Comparison of ENCODE assay signal across 8 mouse cellular contexts in the genomic region with DNA sequence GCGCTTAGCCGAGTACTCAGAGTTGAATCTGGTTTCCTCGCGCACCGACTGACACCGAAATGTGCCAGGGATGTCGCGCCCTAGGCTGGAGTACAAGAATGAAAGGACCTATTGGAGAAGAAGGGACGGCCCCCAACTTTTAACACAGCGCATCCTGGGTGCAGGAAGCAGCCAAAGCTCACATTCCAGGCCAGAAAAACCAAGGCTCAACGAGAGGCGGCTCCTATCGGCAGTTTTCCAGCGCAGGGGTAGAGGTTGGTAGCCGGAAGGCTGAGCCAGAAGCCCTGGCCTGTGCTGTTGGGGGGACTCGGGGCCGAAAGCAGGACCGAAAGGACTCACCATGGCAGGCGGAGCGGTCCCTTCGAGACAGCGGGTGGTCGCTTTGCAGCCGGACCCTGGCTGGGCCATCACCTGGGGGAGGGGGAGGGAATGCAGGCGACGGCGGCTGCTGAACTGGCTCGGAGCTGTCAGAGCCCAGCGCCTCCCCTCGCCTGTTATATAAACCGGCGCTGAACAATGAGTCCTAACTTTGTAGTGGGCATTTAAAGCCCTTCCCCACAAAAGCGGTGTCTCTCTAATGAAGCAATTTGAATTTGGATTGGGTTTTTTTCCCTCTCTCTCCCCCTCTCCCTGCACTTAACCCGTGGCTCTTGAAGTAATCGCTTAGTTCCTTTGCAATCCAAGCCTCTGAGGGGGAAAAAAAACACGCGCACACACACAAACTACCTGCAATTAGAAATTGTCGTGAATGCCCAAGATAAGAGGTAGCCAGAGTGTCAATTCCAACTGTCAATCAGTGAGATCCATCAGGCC. TPM values are rescaled to one million over a fixed set of nuclear protein-coding genes. Genes with fewer than 3 reads are reported as not detected.
DNase-seq lines count a peak whose midpoint lies in the region; ATAC-seq and TF ChIP-seq lines count a peak whose summit lies in the region.

No protein-coding gene starts in this region.

- H3K36me3 ChIP-seq in kidney, embryonic 14.5 days (ENCODE audit: control insufficient read depth, insufficient read depth, low read length): no peaks in the 10 kb centered on the region
- no peaks in the 10 kb centered on the region for H3K36me3 ChIP-seq in heart, postnatal 0 days (replicated peaks; ENCODE audit: control insufficient read depth, insufficient read depth, low read length)
- H3K36me3 ChIP-seq in liver, embryonic 15.5 days (replicated peaks): no peaks in the 10 kb centered on the region
- H3K36me3 ChIP-seq in stomach, embryonic 16.5 days (ENCODE audit: control insufficient read depth, insufficient read depth, low read length): no peaks in the 10 kb centered on the region

- TF ChIP-seq EP300 in heart, postnatal 0 days (IDR thresholded peaks at IDR 0.05; ENCODE audit: low read depth): no peak

- 1% methylated on average over 38 of the region's 38 CpGs for WGBS in kidney, embryonic 14.5 days
- WGBS in heart, postnatal 0 days: 2% methylated on average over 36 of the region's 38 CpGs
- under 1% methylated on average over 38 of the region's 38 CpGs for WGBS in liver, embryonic 15.5 days (ENCODE audit: insufficient replicate concordance)
- WGBS in stomach, embryonic 16.5 days: 3% methylated on average over 38 of the region's 38 CpGs

- no peak for TF ChIP-seq CTCF in cortical plate, adult 2 months (IDR thresholded peaks at IDR 0.05; ENCODE audit: extremely low read depth, insufficient read depth, low read length)
- no peak for TF ChIP-seq CTCF in heart, postnatal 0 days (IDR thresholded peaks at IDR 0.05; ENCODE audit: low read depth)

- peak overlapping the region; percentile 83 for H3K4me2 ChIP-seq in kidney, embryonic 14.5 days (replicated peaks; ENCODE audit: low read depth, low read length)
- H3K4me2 ChIP-seq in heart, postnatal 0 days (ENCODE audit: low read depth, low read length): peak overlapping the region; percentile 81
- H3K4me2 ChIP-seq in liver, embryonic 15.5 days: peak overlapping the region; percentile 41
- H3K4me2 ChIP-seq in stomach, embryonic 16.5 days (ENCODE audit: low read depth, low read length): peak overlapping the region; percentile 79

- H3K27ac ChIP-seq in kidney, embryonic 14.5 days (ENCODE audit: low read depth, low read length): no peak overlapping the region
- H3K27ac ChIP-seq in cortical plate, adult 2 months (ENCODE audit: insufficient read depth, low read length): no peak overlapping the region
- no peak overlapping the region for H3K27ac ChIP-seq in heart, postnatal 0 days (ENCODE audit: low read depth)
- H3K27ac ChIP-seq in liver, embryonic 15.5 days (replicated peaks): no peak overlapping the region
- no peak overlapping the region for H3K27ac ChIP-seq in stomach, embryonic 16.5 days (ENCODE audit: low read length)

- peak overlapping the region; percentile 48 for H3K4me3 ChIP-seq in kidney, embryonic 14.5 days (ENCODE audit: low read length)
- H3K4me3 ChIP-seq in cortical plate, adult 2 months (ENCODE audit: insufficient read depth, low read length): peak overlapping the region; percentile 28; the same call in 1 of the 2 replicates
- peak overlapping the region; percentile 51 for H3K4me3 ChIP-seq in heart, postnatal 0 days (ENCODE audit: low read depth, low read length)
- H3K4me3 ChIP-seq in liver, embryonic 15.5 days (replicated peaks): peak overlapping the region; percentile 35
- H3K4me3 ChIP-seq in stomach, embryonic 16.5 days (replicated peaks; ENCODE audit: low read length): peak overlapping the region; percentile 50

- peaks cover 90% of the 10 kb centered on the region for H3K27me3 ChIP-seq in kidney, embryonic 14.5 days (ENCODE audit: control insufficient read depth, insufficient read depth, low read length)
- H3K27me3 ChIP-seq in heart, postnatal 0 days (ENCODE audit: control insufficient read depth, insufficient read depth, low read length): peaks cover 91% of the 10 kb centered on the region
- H3K27me3 ChIP-seq in liver, embryonic 15.5 days: peaks cover 100% of the 10 kb centered on the region
- H3K27me3 ChIP-seq in stomach, embryonic 16.5 days (ENCODE audit: control insufficient read depth, insufficient read depth, low read length): peaks cover 93% of the 10 kb centered on the region

- no peaks in the 10 kb centered on the region for H3K9me3 ChIP-seq in kidney, embryonic 14.5 days (ENCODE audit: control insufficient read depth, low read length)
- H3K9me3 ChIP-seq in heart, postnatal 0 days (replicated peaks; ENCODE audit: control insufficient read depth, low read length): no peaks in the 10 kb centered on the region
- H3K9me3 ChIP-seq in liver, embryonic 15.5 days (replicated peaks): no peaks in the 10 kb centered on the region
- H3K9me3 ChIP-seq in stomach, embryonic 16.5 days (replicated peaks; ENCODE audit: control insufficient read depth, low read length): no peaks in the 10 kb centered on the region

- no peak for TF ChIP-seq POLR2A in cortical plate, adult 2 months (IDR thresholded peaks at IDR 0.05; ENCODE audit: extremely low read depth, insufficient read depth, low read length)

- no peak overlapping the region for H3K9ac ChIP-seq in kidney, embryonic 14.5 days (ENCODE audit: low read depth, low read length)
- no peak overlapping the region for H3K9ac ChIP-seq in heart, postnatal 0 days (replicated peaks; ENCODE audit: low read depth, low read length)
- H3K9ac ChIP-seq in liver, embryonic 15.5 days: no peak overlapping the region
- no peak overlapping the region for H3K9ac ChIP-seq in stomach, embryonic 16.5 days (ENCODE audit: low read length)

- no peak for DNase-seq in kidney, adult 9 months
- no peak for DNase-seq in heart, postnatal 0 days (ENCODE audit: low spot score)
- no peak for DNase-seq in layer of hippocampus, postnatal 36 days
- DNase-seq in frontal cortex, adult 2 months (ENCODE audit: extremely low spot score in 1 of 2, low spot score in 1 of 2): no peak

- ATAC-seq in kidney, embryonic 14.5 days (ENCODE audit: low FRiP score, low TSS enrichment): no peak
- no peak for ATAC-seq in heart, postnatal 0 days (ENCODE audit: insufficient read depth, low read depth)
- ATAC-seq in liver, embryonic 15.5 days (ENCODE audit: insufficient read depth): no peak
- ATAC-seq in stomach, embryonic 16.5 days (ENCODE audit: insufficient read depth, low FRiP score): no peak

- peaks cover 24% of the 10 kb centered on the region for H3K4me1 ChIP-seq in kidney, embryonic 14.5 days (ENCODE audit: control insufficient read depth, insufficient read depth, low read length)
- no peaks in the 10 kb centered on the region for H3K4me1 ChIP-seq in cortical plate, adult 2 months (ENCODE audit: control insufficient read depth, insufficient read depth, low read length)
- peaks cover 26% of the 10 kb centered on the region for H3K4me1 ChIP-seq in heart, postnatal 0 days (ENCODE audit: control insufficient read depth, insufficient read depth)
- H3K4me1 ChIP-seq in liver, embryonic 15.5 days (replicated peaks): peaks cover 22% of the 10 kb centered on the region
- H3K4me1 ChIP-seq in stomach, embryonic 16.5 days (ENCODE audit: control insufficient read depth, insufficient read depth, low read length): peaks cover 36% of the 10 kb centered on the region

RNA-seq across cellular contexts. Expression of a gene that starts 1.4 kb away (rescaled TPM):
- polyA plus RNA-seq in kidney, embryonic 14.5 days (2014; fragmentation: Nextera tagmentation; extraction: Ambion mirVana): 1.6 and 3.0 TPM in 2 replicates
- 8.2 and 8.5 TPM in 2 replicates for polyA plus RNA-seq in cortical plate, adult 2 months (2012; rRNA removed)
- total RNA-seq in heart, postnatal 0 days (2014; rRNA removed; ENCODE audit: low replicate concordance): 3.8 and 9.2 TPM in 2 replicates
- polyA plus RNA-seq in heart, postnatal 0 days (2015; fragmentation: Nextera tagmentation; extraction: Ambion mirVana): 1.6 and 1.8 TPM in 2 replicates
- 0.31 and 0.37 TPM in 2 replicates for polyA plus RNA-seq in liver, embryonic 15.5 days (2015; fragmentation: Nextera tagmentation; extraction: Ambion mirVana)
- 1.00 and 1.1 TPM in 2 replicates for polyA plus RNA-seq in stomach, embryonic 16.5 days (2015; fragmentation: Nextera tagmentation; extraction: Ambion mirVana)
- 10 to 100 TPM; 16.3 to 17.3 TPM for total RNA-seq in layer of hippocampus, postnatal 36 days (2021)
- 4.9 and 6.8 TPM in 2 replicates for polyA plus RNA-seq in frontal cortex, adult 2 months (2012; rRNA removed)

RNA-seq across cellular contexts. Expression of a gene that starts 32.4 kb away (rescaled TPM):
- 33.1 and 33.7 TPM in 2 replicates for polyA plus RNA-seq in kidney, embryonic 14.5 days (2014; fragmentation: Nextera tagmentation; extraction: Ambion mirVana)
- 21.1 and 23.8 TPM in 2 replicates for polyA plus RNA-seq in cortical plate, adult 2 months (2012; rRNA removed)
- 22.5 and 38.5 TPM in 2 replicates for total RNA-seq in heart, postnatal 0 days (2014; rRNA removed; ENCODE audit: low replicate concordance)
- polyA plus RNA-seq in heart, postnatal 0 days (2015; fragmentation: Nextera tagmentation; extraction: Ambion mirVana): 29.7 and 37.0 TPM in 2 replicates
- polyA plus RNA-seq in liver, embryonic 15.5 days (2015; fragmentation: Nextera tagmentation; extraction: Ambion mirVana): 17.2 and 18.3 TPM in 2 replicates
- polyA plus RNA-seq in stomach, embryonic 16.5 days (2015; fragmentation: Nextera tagmentation; extraction: Ambion mirVana): 32.9 and 34.7 TPM in 2 replicates
- total RNA-seq in layer of hippocampus, postnatal 36 days (2021): 10 to 100 TPM; 14.7 to 14.9 TPM
- 16.2 and 18.7 TPM in 2 replicates for polyA plus RNA-seq in frontal cortex, adult 2 months (2012; rRNA removed)

RNA-seq across cellular contexts. Expression of a gene that starts 32.8 kb away (rescaled TPM):
- polyA plus RNA-seq in kidney, embryonic 14.5 days (2014; fragmentation: Nextera tagmentation; extraction: Ambion mirVana): 62.1 and 77.1 TPM in 2 replicates
- 50.0 and 50.4 TPM in 2 replicates for polyA plus RNA-seq in cortical plate, adult 2 months (2012; rRNA removed)
- total RNA-seq in heart, postnatal 0 days (2014; rRNA removed; ENCODE audit: low replicate concordance): 54.6 and 60.5 TPM in 2 replicates
- 53.4 and 54.2 TPM in 2 replicates for polyA plus RNA-seq in heart, postnatal 0 days (2015; fragmentation: Nextera tagmentation; extraction: Ambion mirVana)
- 22.8 and 23.8 TPM in 2 replicates for polyA plus RNA-seq in liver, embryonic 15.5 days (2015; fragmentation: Nextera tagmentation; extraction: Ambion mirVana)
- polyA plus RNA-seq in stomach, embryonic 16.5 days (2015; fragmentation: Nextera tagmentation; extraction: Ambion mirVana): 60.2 and 62.0 TPM in 2 replicates
- total RNA-seq in layer of hippocampus, postnatal 36 days (2021): 10 to 100 TPM; 50.6 to 53.2 TPM
- 52.4 and 55.6 TPM in 2 replicates for polyA plus RNA-seq in frontal cortex, adult 2 months (2012; rRNA removed)

RNA-seq across cellular contexts. Expression of a gene that starts 54.5 kb away (rescaled TPM):
- polyA plus RNA-seq in kidney, embryonic 14.5 days (2014; fragmentation: Nextera tagmentation; extraction: Ambion mirVana): 0.87 TPM in 1 of 2 replicates, not detected in the other
- 1.8 and 2.2 TPM in 2 replicates for polyA plus RNA-seq in cortical plate, adult 2 months (2012; rRNA removed)
- total RNA-seq in heart, postnatal 0 days (2014; rRNA removed; ENCODE audit: low replicate concordance): not detected in 2 replicates
- 0.56 TPM in 1 of 2 replicates, not detected in the other for polyA plus RNA-seq in heart, postnatal 0 days (2015; fragmentation: Nextera tagmentation; extraction: Ambion mirVana)
- not detected in 2 replicates for polyA plus RNA-seq in liver, embryonic 15.5 days (2015; fragmentation: Nextera tagmentation; extraction: Ambion mirVana)
- polyA plus RNA-seq in stomach, embryonic 16.5 days (2015; fragmentation: Nextera tagmentation; extraction: Ambion mirVana): 0.19 and 1.0 TPM in 2 replicates
- total RNA-seq in layer of hippocampus, postnatal 36 days (2021): 1 to 10 TPM; 1.3 to 1.7 TPM
- 1.5 and 2.6 TPM in 2 replicates for polyA plus RNA-seq in frontal cortex, adult 2 months (2012; rRNA removed)

RNA-seq across cellular contexts. Expression of a gene that starts 54.6 kb away (rescaled TPM):
- 238 and 244 TPM in 2 replicates for polyA plus RNA-seq in kidney, embryonic 14.5 days (2014; fragmentation: Nextera tagmentation; extraction: Ambion mirVana)
- 218 and 219 TPM in 2 replicates for polyA plus RNA-seq in cortical plate, adult 2 months (2012; rRNA removed)
- 207 and 252 TPM in 2 replicates for total RNA-seq in heart, postnatal 0 days (2014; rRNA removed; ENCODE audit: low replicate concordance)
- 915 and 927 TPM in 2 replicates for polyA plus RNA-seq in heart, postnatal 0 days (2015; fragmentation: Nextera tagmentation; extraction: Ambion mirVana)
- 132 and 136 TPM in 2 replicates for polyA plus RNA-seq in liver, embryonic 15.5 days (2015; fragmentation: Nextera tagmentation; extraction: Ambion mirVana)
- 242 and 259 TPM in 2 replicates for polyA plus RNA-seq in stomach, embryonic 16.5 days (2015; fragmentation: Nextera tagmentation; extraction: Ambion mirVana)
- 100 to 1,000 TPM; 174 to 197 TPM for total RNA-seq in layer of hippocampus, postnatal 36 days (2021)
- polyA plus RNA-seq in frontal cortex, adult 2 months (2012; rRNA removed): 216 and 220 TPM in 2 replicates
